Mouse (Mus musculus): ENCODE measurements around the gene Wdr1. TPM values are rescaled to one million over a fixed set of nuclear protein-coding genes. Genes with fewer than 3 reads are reported as not detected.

The Wdr1 gene
- polyA plus RNA-seq, 1 experiment from 2014 or later: 174 TPM

DNA sequence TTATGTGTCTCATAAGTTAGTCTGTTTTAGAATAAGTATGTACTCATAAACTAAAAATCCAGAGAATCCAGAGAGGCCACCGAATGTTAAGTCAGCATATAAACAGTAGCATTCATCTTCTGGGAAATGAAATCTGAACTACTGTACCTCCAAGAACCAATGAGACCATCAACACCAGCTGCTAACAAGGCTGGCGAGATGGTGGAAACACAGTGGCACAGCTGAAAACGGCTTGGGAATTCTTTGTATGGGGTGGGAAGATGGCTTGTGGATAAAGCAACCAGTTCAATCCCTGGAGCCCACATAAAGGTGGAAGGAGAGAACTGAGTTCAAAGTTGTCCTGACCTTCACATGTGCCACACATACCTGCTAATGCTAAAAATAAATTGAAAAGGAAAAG, 10.4 kb downstream of the Wdr1 start:
- Histone ChIP-seq H3K4me3 (ENCODE audit: low read depth, low read length) (no peak overlapping the region), H3K9ac (ENCODE audit: low read length) (no peak overlapping the region), H3K27ac (replicated peaks) (no peak overlapping the region), H3K9me3 (ENCODE audit: control insufficient read depth, low read length) (no peaks in the 10 kb centered on the region), H3K27me3 (ENCODE audit: control insufficient read depth, insufficient read depth, low read length) (no peaks in the 10 kb centered on the region), H3K36me3 (ENCODE audit: control insufficient read depth, insufficient read depth, low read length) (peaks cover 29% of the 10 kb centered on the region), H3K4me1 (replicated peaks; ENCODE audit: control insufficient read depth, insufficient read depth) (peaks cover 23% of the 10 kb centered on the region), H3K4me2 (replicated peaks; ENCODE audit: low read depth) (no peak overlapping the region)
- WGBS: 53% methylated on average over 3 of the region's 3 CpGs
- no peak for ATAC-seq (ENCODE audit: low FRiP score, low TSS enrichment)
- TF ChIP-seq CTCF (IDR thresholded peaks at IDR 0.05; ENCODE audit: low read depth) (no peak), EP300 (optimal IDR thresholded peaks at IDR 0.05) (no peak)
- DNase-seq (ENCODE audit: low spot score): no peak

DNA sequence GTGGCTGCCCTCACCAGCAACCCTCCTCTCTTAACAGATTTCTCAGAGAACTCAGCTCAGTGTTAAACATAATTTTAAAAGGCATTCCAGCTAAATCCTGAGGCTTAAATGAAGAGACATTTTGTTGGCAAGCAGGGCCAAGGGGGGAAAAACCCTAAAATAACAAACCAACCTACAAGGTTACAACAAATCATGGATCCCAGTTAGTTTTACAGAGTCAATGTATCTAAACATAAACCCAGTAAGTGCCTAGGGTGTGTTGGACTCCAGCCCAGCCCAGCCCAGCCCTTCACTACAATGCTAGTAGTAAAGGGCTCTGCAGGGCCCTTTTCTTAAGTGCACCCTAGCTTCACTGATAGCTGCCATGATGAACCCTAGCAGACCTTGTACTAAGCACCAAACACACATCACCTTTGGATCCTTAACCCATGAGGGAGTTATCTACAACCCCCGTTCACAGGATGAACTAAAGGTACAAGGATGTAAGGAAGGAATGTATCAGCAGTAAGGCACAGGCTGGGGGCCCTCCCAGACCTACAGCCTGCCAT, 12.7 kb downstream of the Wdr1 start:
- no peak overlapping the region for H3K4me2 ChIP-seq (replicated peaks; ENCODE audit: low read depth)
- 50% methylated on average over 1 of the region's 1 CpGs for WGBS
- ATAC-seq (ENCODE audit: low FRiP score, low TSS enrichment): no peak

DNA sequence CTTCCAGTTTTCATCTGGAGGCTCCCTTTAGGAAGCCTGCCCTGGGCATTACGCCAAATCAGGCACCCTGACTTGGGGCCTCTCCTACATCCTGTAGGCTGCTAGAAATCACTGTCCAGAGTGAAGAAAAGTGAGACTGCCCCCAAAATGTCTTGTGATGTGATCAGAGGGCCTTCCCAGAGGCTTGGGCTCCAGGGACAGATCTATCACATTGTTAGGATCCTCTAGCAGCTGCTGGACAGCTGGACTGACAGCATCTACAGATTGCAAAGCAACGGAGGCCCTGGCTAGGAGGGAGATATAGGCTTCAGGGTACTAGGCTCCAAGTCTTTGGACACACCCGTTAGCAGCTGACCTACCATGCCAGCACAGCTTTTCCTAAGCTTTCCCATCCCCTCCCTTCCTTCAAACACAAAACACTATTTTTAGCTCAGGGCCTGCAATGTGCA, 13.5 kb downstream of the Wdr1 start:
- Histone ChIP-seq H3K4me1 (replicated peaks; ENCODE audit: control insufficient read depth, insufficient read depth) (peaks cover 20% of the 10 kb centered on the region), H3K27ac (replicated peaks) (peak overlapping the region; percentile 83), H3K36me3 (ENCODE audit: control insufficient read depth, insufficient read depth, low read length) (peaks cover 32% of the 10 kb centered on the region), H3K27me3 (ENCODE audit: control insufficient read depth, insufficient read depth, low read length) (no peaks in the 10 kb centered on the region), H3K4me2 (replicated peaks; ENCODE audit: low read depth) (no peak overlapping the region), H3K9ac (ENCODE audit: low read length) (0 out of 2 replicates have a peak overlapping the region, but pooled peaks have one; percentile 27), H3K9me3 (ENCODE audit: control insufficient read depth, low read length) (no peaks in the 10 kb centered on the region), H3K4me3 (ENCODE audit: low read depth, low read length) (no peak overlapping the region)
- TF ChIP-seq CTCF (IDR thresholded peaks at IDR 0.05; ENCODE audit: low read depth) (no peak), EP300 (optimal IDR thresholded peaks at IDR 0.05) (no peak)
- DNase-seq (ENCODE audit: low spot score): peak; percentile 37
- peak; percentile 27 for ATAC-seq (ENCODE audit: low FRiP score, low TSS enrichment)
- 32% methylated on average over 3 of the region's 3 CpGs for WGBS

More for the DNA sequence above, 12.7 kb downstream of the Wdr1 start:
- H3K9me3 ChIP-seq (ENCODE audit: control insufficient read depth, low read length): no peaks in the 10 kb centered on the region
- H3K4me1 ChIP-seq (replicated peaks; ENCODE audit: control insufficient read depth, insufficient read depth): peaks cover 20% of the 10 kb centered on the region
- H3K4me3 ChIP-seq (ENCODE audit: low read depth, low read length): no peak overlapping the region
- TF ChIP-seq CTCF (IDR thresholded peaks at IDR 0.05; ENCODE audit: low read depth) (no peak), EP300 (optimal IDR thresholded peaks at IDR 0.05) (no peak)
- DNase-seq (ENCODE audit: low spot score): no peak
- H3K36me3 ChIP-seq (ENCODE audit: control insufficient read depth, insufficient read depth, low read length): peaks cover 33% of the 10 kb centered on the region
- H3K27me3 ChIP-seq (ENCODE audit: control insufficient read depth, insufficient read depth, low read length): no peaks in the 10 kb centered on the region
- no peak overlapping the region for H3K9ac ChIP-seq (ENCODE audit: low read length)
- H3K27ac ChIP-seq (replicated peaks): peak overlapping the region; percentile 83

DNA sequence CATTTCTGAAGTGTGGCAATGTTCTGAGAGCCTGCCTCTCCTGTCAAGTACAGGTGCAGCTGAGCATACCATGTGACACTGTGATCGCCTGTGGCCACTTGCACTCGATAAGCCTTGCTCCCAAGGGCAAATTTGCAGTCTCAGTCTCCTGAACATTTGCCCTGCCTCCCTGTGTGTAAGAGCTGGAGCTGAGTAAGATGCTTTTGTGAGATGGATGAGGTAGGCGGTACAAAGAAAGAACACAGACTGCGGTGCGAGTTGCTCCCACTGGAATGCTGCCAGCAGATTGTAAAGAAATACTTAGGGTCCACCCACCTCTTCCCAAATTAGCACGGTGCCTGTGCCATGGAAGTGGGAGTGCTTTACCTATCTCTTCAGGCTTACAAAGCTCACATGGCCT, 15.6 kb downstream of the Wdr1 start:
- DNase-seq (ENCODE audit: low spot score) (no peak), ATAC-seq (ENCODE audit: low FRiP score, low TSS enrichment) (no peak)
- 23% methylated on average over 6 of the region's 6 CpGs for WGBS
- Histone ChIP-seq H3K9ac (ENCODE audit: low read length) (no peak overlapping the region), H3K27ac (replicated peaks) (no peak overlapping the region), H3K4me3 (ENCODE audit: low read depth, low read length) (no peak overlapping the region), H3K4me2 (replicated peaks; ENCODE audit: low read depth) (no peak overlapping the region), H3K27me3 (ENCODE audit: control insufficient read depth, insufficient read depth, low read length) (no peaks in the 10 kb centered on the region), H3K9me3 (ENCODE audit: control insufficient read depth, low read length) (no peaks in the 10 kb centered on the region), H3K4me1 (replicated peaks; ENCODE audit: control insufficient read depth, insufficient read depth) (peaks cover 18% of the 10 kb centered on the region), H3K36me3 (ENCODE audit: control insufficient read depth, insufficient read depth, low read length) (peaks cover 40% of the 10 kb centered on the region)
- no peak for TF ChIP-seq CTCF (IDR thresholded peaks at IDR 0.05; ENCODE audit: low read depth)
- no peak for TF ChIP-seq EP300 (optimal IDR thresholded peaks at IDR 0.05)

DNA sequence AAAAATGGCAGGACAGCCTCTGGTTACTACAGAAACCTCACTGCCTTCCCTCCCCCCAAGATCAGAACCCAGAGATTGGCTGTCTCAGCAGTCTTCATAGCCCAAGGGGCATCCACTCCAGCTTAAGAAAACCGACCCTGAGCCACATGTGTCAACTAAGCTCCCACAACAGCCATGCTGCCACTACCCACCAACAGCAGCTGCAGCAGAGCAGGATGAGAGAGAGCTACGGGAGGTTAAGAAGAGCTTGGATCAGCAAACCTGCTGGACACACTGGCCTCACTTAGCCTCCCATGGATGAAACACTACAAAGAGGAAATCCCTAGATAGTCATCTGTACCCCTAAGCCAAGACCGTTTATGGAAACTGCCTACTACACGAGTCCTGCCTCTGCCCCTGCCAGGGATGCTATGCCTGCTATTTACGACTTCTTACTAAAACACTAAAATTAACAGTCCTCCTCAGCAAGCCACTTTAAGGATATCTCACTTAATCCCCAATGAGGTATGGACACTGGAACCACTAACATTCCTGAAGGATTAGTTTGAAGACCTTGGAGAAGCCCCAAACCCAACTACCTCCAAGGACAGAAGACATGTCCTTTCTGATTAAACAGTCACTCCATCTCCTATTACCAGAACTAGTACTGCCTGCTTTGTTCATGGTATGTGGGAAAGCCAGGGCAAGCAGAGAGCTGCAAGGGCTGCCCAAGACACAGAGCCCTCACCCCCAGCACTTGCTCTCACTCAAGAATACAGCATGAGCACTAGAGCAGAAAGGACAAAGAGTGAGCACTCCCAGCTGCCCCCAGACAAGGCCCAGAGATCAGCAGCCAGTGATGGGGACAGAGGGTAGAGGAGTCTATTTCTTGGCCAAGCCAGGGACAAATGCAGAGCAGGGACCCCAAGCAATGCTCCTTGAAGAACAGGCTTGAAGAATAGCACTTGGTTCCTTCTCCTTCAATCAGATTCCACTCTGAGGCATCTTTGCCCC, 18.3 kb downstream of the Wdr1 start:
- Histone ChIP-seq H3K27me3 (ENCODE audit: control insufficient read depth, insufficient read depth, low read length) (no peaks in the 10 kb centered on the region), H3K4me3 (ENCODE audit: low read depth, low read length) (no peak overlapping the region), H3K9me3 (ENCODE audit: control insufficient read depth, low read length) (no peaks in the 10 kb centered on the region), H3K27ac (replicated peaks) (no peak overlapping the region), H3K9ac (ENCODE audit: low read length) (no peak overlapping the region), H3K36me3 (ENCODE audit: control insufficient read depth, insufficient read depth, low read length) (peaks cover 51% of the 10 kb centered on the region), H3K4me1 (replicated peaks; ENCODE audit: control insufficient read depth, insufficient read depth) (peaks cover 9% of the 10 kb centered on the region), H3K4me2 (replicated peaks; ENCODE audit: low read depth) (no peak overlapping the region)
- ATAC-seq (ENCODE audit: low FRiP score, low TSS enrichment) (no peak), DNase-seq (ENCODE audit: low spot score) (no peak)
- 67% methylated on average over 5 of the region's 5 CpGs for WGBS
- no peak for TF ChIP-seq EP300 (optimal IDR thresholded peaks at IDR 0.05)
- TF ChIP-seq CTCF (IDR thresholded peaks at IDR 0.05; ENCODE audit: low read depth): no peak

Data from stomach, postnatal 0 days (tissue).